Mouse (Mus musculus) thymus, adult 18-20 months (tissue): ENCODE data around the gene Abcg5.

ENCODE experiments used
- DNase-seq, 2 experiments: peaks; one replicate each; pipeline ENCODE4 v3.0.0; 2022; ENCODE audit warnings: mixed read lengths in 2 of 2

Gene Abcg5

GRCm38 (mm10) chr17:84682734-84683717, at the start of gene Abcg5:
TSS of gene Abcg5 (minus strand) at chr17:84683011.
- DNase-seq = no peak

- DNase-seq = no peak
Observed at GRCm38 (mm10) chr17:84732612-84733011, 49.8 kb upstream of the Abcg5 start.

DNA sequence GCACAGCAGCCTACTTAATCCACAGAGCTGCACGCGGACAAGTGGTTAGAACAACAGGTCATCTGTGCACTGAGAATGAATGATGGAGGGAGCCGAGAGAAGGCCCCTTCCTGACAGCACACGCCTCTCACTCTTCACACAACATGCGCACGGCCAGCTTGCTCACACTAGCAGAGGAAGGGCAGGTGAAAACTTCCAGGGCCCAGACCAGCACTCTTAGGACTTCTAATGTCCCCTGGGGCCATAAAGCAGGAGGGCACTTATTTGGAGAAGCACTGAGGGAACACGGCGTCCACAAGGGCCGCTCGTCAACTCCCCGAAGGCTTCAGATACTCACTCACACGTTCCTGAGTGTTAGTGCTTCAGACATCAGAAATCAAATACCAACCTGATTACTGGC, 48.5 kb upstream of the Abcg5 start:
- DNase-seq = no peak

DNA sequence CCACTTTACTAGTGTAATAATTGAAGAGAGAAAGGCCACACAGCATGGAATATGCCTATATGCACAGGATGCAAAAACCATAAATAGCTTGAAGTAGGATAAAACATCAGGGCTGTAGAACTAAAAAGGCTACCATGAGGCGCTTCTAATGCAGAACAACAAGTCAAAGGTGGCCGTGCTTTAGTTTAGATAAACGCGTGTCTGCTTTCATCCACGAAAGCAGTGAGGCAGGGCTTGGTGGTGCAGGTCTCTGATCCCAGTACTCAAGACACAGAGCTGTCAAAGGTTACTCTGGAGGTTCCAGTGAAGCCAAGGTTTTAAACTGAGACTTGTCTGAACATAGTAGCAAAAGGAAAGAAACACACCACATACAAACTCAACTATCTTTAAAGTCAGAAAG, 46.3 kb upstream of the Abcg5 start:
- no peak for DNase-seq

- no peak for DNase-seq
Observed at GRCm38 (mm10) chr17:84728201-84728911, 45.5 kb upstream of the Abcg5 start.

DNA sequence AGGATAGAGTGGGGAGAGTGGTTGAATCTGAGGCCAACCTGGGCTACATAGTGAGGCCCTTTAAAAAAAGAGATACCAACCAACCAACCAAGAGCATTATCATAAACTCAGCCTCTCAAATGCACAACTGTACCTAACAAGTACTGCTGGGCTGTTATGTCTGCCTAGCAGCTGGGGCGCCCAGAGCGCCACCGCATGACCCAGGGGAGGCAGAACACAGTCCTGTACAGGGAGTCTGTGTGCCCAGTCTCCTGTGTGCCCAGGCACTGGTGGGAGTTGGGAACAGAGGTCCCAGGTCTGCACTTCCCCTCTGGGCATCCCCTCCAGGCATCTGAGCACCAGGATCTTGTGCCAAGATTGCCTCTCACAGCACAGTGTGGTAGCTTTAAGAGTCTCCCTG, 42.4 kb upstream of the Abcg5 start:
- DNase-seq = no peak

DNA sequence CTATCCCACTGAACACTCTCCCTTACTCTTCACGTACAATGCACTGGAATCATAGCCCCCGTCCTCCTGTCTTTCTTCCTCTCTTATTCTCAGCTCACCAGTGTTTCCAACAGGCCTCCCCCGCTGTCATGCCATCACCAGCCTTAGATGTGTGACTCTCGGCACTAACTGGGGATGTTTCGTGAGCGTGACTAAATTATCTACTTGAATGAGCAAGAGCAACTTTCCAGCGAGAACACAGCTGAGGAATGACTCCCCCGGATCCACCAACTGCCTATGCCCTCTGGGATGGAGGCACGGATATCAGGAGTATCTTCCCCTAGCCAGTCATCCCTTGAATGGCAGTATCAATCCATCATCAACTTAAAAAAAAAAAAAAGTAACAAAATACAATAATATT, 41.2 kb upstream of the Abcg5 start:
- DNase-seq = no peak

GRCm38 (mm10) chr17:84719105-84719504, 36.3 kb upstream of the Abcg5 start:
- no peak for DNase-seq

GRCm38 (mm10) chr17:84717416-84717815, 34.6 kb upstream of the Abcg5 start:
- DNase-seq = no peak

- DNase-seq = no peak
Observed at GRCm38 (mm10) chr17:84716252-84716872, 33.6 kb upstream of the Abcg5 start.

DNA sequence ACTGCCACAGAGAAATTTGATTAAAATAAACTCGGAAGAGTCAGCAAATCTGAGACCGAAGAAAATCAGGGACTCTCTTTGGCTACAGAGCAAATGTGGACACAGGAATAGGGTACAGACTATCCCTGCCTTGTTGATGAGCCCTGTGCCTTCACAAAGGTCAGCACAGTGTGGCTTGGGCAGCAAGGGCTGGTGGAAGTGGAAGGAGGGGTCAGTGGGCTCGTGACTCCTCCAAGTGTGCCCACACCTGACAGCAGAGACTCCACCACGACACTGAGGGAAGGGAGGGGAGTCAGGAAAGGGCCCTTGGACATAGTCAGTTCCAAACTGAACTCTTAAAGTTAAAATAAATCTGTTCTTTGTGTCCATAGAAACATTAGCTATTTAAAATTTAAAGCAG, 32.1 kb upstream of the Abcg5 start:
- DNase-seq = no peak

DNA sequence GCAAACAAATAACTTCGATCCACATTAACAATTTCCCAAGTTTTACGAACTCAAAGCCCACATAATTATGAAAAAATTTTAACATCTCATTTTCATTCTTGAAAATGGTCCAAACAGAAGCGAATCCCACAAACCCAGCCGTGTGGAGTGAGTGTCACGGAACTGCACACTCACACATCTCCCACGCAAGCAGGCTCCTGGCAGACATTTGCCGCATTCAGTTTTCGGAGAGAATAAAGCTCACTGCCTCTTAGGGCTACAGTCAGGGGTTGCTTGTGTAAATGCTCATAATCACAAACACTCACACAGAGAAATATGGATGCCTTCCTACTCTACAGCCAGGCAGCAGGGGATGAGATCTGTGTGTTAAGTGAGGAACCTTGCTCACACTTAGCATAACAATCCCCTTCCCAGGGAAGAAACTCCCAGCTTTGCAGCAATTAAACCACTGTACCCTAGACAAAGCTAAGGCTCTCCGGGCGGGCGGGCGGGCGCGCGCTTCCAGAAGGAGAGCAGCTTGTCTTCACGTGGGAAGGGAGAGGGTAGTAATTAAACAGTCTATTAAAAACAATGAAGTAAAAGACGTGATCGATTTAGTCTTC, 30.9 kb upstream of the Abcg5 start:
- DNase-seq = no peak

- no peak for DNase-seq
Observed at GRCm38 (mm10) chr17:84709403-84709851, 26.6 kb upstream of the Abcg5 start.

DNA sequence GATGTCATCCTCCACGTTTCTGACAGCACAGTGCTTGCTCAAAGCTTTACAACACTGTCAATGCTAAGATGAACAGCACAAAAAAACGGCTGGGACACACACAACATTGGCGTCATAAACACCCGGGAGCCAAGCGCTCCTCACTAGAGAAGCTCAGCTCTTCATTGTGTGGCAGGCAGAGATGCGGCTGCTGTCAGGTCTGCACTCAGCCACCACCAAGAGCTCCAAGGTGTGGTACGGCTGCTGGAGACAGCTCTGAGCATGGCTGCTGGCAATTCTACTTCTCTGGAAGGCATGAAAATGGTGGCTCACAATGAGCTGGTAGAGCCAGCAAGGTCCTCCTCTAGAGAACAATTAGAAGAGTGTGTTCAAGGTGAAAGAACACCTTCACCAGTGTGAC, 26.0 kb upstream of the Abcg5 start:
- no peak for DNase-seq

DNA sequence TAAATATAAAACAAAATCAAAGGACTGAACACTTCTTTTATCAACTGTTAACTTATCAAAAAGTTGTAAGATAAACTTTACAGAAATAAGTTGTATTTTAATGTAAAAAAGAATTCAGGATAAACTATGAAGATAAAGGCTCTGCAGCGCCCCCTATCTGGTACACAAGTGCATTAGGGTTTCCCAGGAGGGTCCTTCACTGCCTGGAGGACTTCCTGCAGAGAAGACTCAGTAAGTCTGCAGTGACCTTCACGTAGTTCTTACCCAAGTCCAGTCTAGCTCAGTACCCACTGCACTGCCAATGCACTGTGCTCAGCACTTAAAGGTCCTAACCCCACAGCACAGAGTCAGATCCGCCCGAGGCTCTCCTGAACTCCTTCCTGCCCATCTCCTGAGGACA, 24.6 kb upstream of the Abcg5 start:
- DNase-seq = no peak

- peak; percentile 12 to 13 for DNase-seq
Observed at GRCm38 (mm10) chr17:84698727-84699126, 15.9 kb upstream of the Abcg5 start.

DNA sequence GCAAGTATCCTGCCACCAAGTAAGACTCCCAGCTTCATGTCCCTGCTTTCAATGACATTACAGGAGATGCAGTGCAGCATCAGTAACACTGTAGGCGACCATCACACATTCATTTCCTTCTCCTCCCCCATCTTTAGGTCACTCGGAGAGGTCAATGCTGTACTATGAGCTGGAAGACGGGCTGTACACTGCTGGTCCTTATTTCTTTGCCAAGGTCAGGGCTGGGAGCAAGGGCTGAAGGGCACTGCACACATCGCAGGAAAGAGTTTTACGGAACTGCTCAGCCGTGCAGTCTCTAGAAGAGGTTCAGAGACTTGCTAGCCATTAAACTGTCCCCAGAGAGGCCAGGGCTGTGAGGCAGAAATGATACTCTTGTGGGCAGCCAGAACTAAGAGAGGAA, 13.7 kb upstream of the Abcg5 start:
- DNase-seq = no peak

- DNase-seq = no peak
Observed at GRCm38 (mm10) chr17:84693741-84694140, 10.9 kb upstream of the Abcg5 start.

- DNase-seq = no peak
Observed at GRCm38 (mm10) chr17:84690111-84690510, 7.3 kb upstream of the Abcg5 start.

DNA sequence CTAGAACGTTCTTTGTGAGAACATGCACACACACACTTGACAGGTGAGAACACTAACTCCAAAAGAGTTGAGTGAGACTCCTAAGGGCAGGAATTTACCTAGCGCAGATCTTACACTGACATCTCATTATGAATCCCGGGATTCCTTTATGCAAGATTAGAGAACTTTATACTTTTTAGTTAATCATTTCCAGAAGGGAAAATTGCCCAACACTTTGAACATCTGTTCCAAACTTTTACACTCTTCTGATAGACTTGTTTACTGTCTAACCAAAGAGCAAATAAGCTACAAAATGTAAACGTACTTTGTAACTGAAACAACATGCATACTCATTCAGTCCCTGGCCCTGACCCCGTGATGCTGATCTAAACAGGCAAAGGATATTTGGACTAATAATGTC, 6.5 kb upstream of the Abcg5 start:
- DNase-seq = no peak

DNA sequence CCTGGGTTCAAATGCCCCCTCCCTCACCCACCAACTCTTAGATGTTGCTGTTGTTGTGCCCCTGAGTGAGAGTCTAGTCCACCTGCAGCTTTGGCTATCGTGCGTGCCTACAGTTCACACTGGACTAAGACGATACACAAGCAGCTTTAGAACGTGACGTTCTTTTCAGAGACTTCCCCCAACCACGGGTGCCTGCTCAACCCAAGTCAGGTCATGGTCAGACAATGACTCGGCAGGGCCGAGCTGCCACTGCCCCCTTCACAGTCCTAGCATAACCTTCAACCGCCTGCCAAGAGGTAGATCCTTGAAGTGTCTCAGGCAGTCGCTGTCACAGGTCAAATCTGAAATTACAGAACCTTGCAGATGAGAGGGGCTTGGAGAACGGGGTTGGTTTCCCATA, 6.0 kb upstream of the Abcg5 start:
- DNase-seq = no peak

DNA sequence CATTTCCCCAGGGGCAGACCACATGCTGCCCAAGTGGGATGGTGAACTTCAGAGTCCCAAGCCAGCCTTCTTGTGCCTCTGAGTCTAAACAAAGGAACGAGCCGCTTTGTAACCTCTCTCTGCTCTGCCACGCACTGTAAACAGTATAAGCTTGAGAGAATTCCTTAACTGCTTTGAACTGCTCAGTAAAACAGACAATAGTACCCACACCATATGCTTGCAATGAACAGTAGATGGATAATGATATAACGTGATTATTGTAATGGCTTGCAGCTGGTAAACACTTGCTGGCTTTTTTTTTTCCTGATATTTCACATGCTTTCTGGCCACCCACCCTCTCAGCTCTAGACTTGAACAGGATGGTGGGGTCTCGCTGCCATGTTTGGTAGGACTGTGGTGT, 5.2 kb upstream of the Abcg5 start:
- DNase-seq = no peak

DNA sequence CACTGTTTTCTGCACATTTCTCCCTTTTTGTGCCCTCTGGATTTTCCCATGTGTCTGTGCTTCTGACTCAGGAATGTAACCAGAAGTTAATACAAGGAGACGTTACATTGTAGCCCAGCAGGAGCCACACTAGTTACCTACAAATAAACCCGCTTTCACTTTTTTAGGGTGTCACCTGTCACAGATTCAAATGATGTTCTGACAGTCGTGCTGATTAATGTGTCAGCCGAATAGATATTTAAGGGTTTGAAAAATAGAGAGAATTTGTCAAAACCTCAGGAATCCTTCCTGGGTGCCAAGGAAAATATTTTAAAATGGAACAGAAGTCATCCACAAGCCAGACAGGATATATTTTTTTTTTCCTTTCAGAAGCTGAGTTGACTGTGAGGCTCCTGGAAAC, 2.5 kb upstream of the Abcg5 start:
- no peak for DNase-seq
